ENCODE assay signal across 9 mouse cellular contexts in the genomic region with DNA sequence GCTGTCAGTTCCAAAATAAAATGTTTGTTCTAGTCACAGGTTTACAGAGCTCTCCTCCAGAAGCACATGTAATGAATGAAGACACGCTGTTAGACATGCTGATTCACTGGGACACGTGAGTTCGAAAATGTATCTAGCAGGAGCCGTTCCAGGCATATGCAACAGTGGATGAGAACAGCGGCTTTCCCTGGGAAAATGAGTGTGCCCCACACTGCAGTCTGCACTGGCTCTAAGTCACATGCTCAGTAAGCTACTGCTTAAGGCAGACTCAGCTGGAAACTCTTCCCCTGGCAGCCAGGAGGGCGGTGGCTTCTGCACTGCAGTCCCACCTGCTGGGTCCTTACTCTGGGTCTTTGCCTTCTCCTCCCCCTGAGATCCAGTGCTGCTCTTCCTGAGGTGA.
DNase-seq lines count a peak whose midpoint lies in the region; ATAC-seq and TF ChIP-seq lines count a peak whose summit lies in the region.
"Had no signal": no experiment of that assay in that cellular context is flagged by ENCODE, and none has a peak within 500 bp of the region (broad histone marks: within the 10 kb centered on the region; RNA-seq: fewer than 3 reads in every experiment).

No protein-coding gene starts in this region.

- no peak overlapping the region for H3K4me3 ChIP-seq in layer of hippocampus, adult 2 months
- no peak overlapping the region for H3K4me3 ChIP-seq in hindbrain, embryonic 11.5 days (ENCODE audit: low read depth, low read length)
- H3K4me3 ChIP-seq in midbrain, embryonic 15.5 days: no peak overlapping the region
- no peak overlapping the region for H3K4me3 ChIP-seq in heart, adult 2 months

- no peaks in the 10 kb centered on the region for H3K27me3 ChIP-seq in hindbrain, embryonic 11.5 days (ENCODE audit: control insufficient read depth, insufficient read depth, low read length)
- no peaks in the 10 kb centered on the region for H3K27me3 ChIP-seq in midbrain, embryonic 15.5 days (replicated peaks)
- no peaks in the 10 kb centered on the region for H3K27me3 ChIP-seq in heart, adult 2 months (ENCODE audit: control insufficient read depth, insufficient read depth, low read length)

- peak overlapping the region; percentile 16; the same call in 1 of the 2 replicates for H3K27ac ChIP-seq in layer of hippocampus, adult 2 months
- H3K27ac ChIP-seq in hindbrain, embryonic 11.5 days (ENCODE audit: low read depth, low read length): 0 out of 2 replicates have a peak overlapping the region, but pooled peaks have one; percentile 24
- H3K27ac ChIP-seq in midbrain, embryonic 15.5 days: no peak overlapping the region
- no peak overlapping the region for H3K27ac ChIP-seq in heart, adult 2 months

- H3K9ac ChIP-seq in hindbrain, embryonic 11.5 days (ENCODE audit: low read depth, low read length): no peak overlapping the region
- no peak overlapping the region for H3K9ac ChIP-seq in midbrain, embryonic 15.5 days
- no peak overlapping the region for H3K9ac ChIP-seq in heart, adult 2 months (ENCODE audit: low read depth, low read length)

- H3K36me3 ChIP-seq in hindbrain, embryonic 11.5 days (ENCODE audit: control insufficient read depth, insufficient read depth, low read length): no peaks in the 10 kb centered on the region
- no peaks in the 10 kb centered on the region for H3K36me3 ChIP-seq in midbrain, embryonic 15.5 days (replicated peaks)
- H3K36me3 ChIP-seq in heart, adult 2 months (ENCODE audit: control insufficient read depth, insufficient read depth, low read length): no peaks in the 10 kb centered on the region
- H3K36me3 ChIP-seq: G1E had no signal

- DNase-seq in layer of hippocampus, adult 2 months (ENCODE audit: low spot score in 2 of 2): peak; percentile 19 to 39
- DNase-seq in layer of hippocampus, adult 9-10 months (ENCODE audit: low spot score): no peak
- DNase-seq in brain, embryonic 14.5 days (ENCODE audit: low read depth): peak; percentile 74
- DNase-seq in hindbrain, embryonic 11.5 days (ENCODE audit: low spot score): no peak
- no peak for DNase-seq in testis, postnatal 10 days (ENCODE audit: low spot score)
- no peak for DNase-seq in heart, adult 2 months

- intact Hi-C loops in heart, adult 2 months (cut with DNase I): loop anchor here (1.0 to 5.0 kb wide), 4 partner anchors 168 to 394 kb away; no protein-coding TSS in a partner anchor

- no peak for TF ChIP-seq EP300 in heart, adult 2 months (IDR thresholded peaks at IDR 0.05; ENCODE audit: insufficient read depth, low read depth, low read length)

- H3K79me2 ChIP-seq in heart, adult 2 months (replicated peaks; ENCODE audit: control insufficient read depth, insufficient read depth, low read length): no peaks in the 10 kb centered on the region

- peaks cover 11% of the 10 kb centered on the region for H3K4me1 ChIP-seq in hindbrain, embryonic 11.5 days (replicated peaks; ENCODE audit: control insufficient read depth, insufficient read depth, low read length)
- H3K4me1 ChIP-seq in midbrain, embryonic 15.5 days: peaks cover 46% of the 10 kb centered on the region
- peaks cover 4% of the 10 kb centered on the region for H3K4me1 ChIP-seq in heart, adult 2 months (ENCODE audit: control insufficient read depth, insufficient read depth, low read length)

- no peak overlapping the region for H3K4me2 ChIP-seq in hindbrain, embryonic 11.5 days (replicated peaks; ENCODE audit: low read depth, low read length)
- H3K4me2 ChIP-seq in midbrain, embryonic 15.5 days: no peak overlapping the region

- no peaks in the 10 kb centered on the region for H3K9me3 ChIP-seq in hindbrain, embryonic 11.5 days (ENCODE audit: control insufficient read depth, low read length)
- H3K9me3 ChIP-seq in midbrain, embryonic 15.5 days: no peaks in the 10 kb centered on the region
- H3K9me3 ChIP-seq: G1E had no signal

- 35% methylated on average over 6 of the region's 6 CpGs for WGBS in hindbrain, embryonic 11.5 days
- 18% methylated on average over 6 of the region's 6 CpGs for WGBS in midbrain, embryonic 15.5 days
- 48% methylated on average over 6 of the region's 6 CpGs for WGBS in heart, adult 2 months

- TF ChIP-seq POLR2A in brain, embryonic 14.5 days (IDR thresholded peaks at IDR 0.05; ENCODE audit: borderline replicate concordance, extremely low read depth, insufficient read depth, insufficient read length, poor library complexity, severe bottlenecking): no peak
- no peak for TF ChIP-seq POLR2A in heart, adult 2 months (IDR thresholded peaks at IDR 0.05; ENCODE audit: insufficient read depth, low read depth, low read length)

- no peak for TF ChIP-seq CTCF in layer of hippocampus, adult 2 months (conservative IDR thresholded peaks at IDR 0.05)
- TF ChIP-seq CTCF in brain, embryonic 14.5 days (IDR thresholded peaks at IDR 0.05; ENCODE audit: borderline replicate concordance, extremely low read depth, insufficient read depth, insufficient read length): no peak
- no peak for TF ChIP-seq CTCF in heart, adult 2 months (IDR thresholded peaks at IDR 0.05)

- 0 out of 2 replicates have a peak, but pooled peaks have one; percentile 17 for ATAC-seq in hindbrain, embryonic 11.5 days (ENCODE audit: low FRiP score)
- peak; percentile 28; the same call in 1 of the 2 replicates for ATAC-seq in midbrain, embryonic 15.5 days (replicated peaks)
- ATAC-seq in erythroid progenitor cell, adult 5-6 weeks (replicated peaks; ENCODE audit: low FRiP score, poor library complexity, severe bottlenecking): no peak

Comparison
In these comparisons a context has a peak if more than half of its experiments do, and no peak if none do; other contexts are left out.
1. DNase-seq: peak in layer of hippocampus, adult 2 months (2 of 2) and brain, embryonic 14.5 days (single experiment); none in layer of hippocampus, adult 9-10 months (single experiment), hindbrain, embryonic 11.5 days (single experiment), testis, postnatal 10 days (single experiment) and heart, adult 2 months (0 of 2).
2. H3K27ac ChIP-seq: peak in layer of hippocampus, adult 2 months (single experiment) and hindbrain, embryonic 11.5 days (single experiment); none in midbrain, embryonic 15.5 days (single experiment) and heart, adult 2 months (single experiment).